Comparison of ENCODE assay signal across 15 mouse cellular contexts in genomic region chr17:56026881-56027280, GRCm38 (mm10). TPM values are rescaled to one million over a fixed set of nuclear protein-coding genes. Genes with fewer than 3 reads are reported as not detected.
DNase-seq lines count a peak whose midpoint lies in the region; TF ChIP-seq lines count a peak whose summit lies in the region.
"Had no signal": no experiment of that assay in that cellular context is flagged by ENCODE, and none has a peak within 500 bp of the region (broad histone marks: within the 10 kb centered on the region; RNA-seq: fewer than 3 reads in every experiment).

No protein-coding gene starts in this region.

- whole genome bisulfite sequencing in kidney, adult 2 months = 19% methylated on average over 1 of the region's 1 CpGs
- 42% methylated on average over 1 of the region's 1 CpGs for whole genome bisulfite sequencing in macrophage (ENCODE audit: missing documents)

- H3K4me3 ChIP-seq in kidney, adult 2 months (ENCODE audit: insufficient read depth, low read depth, low read length) = no peak overlapping the region
- H3K4me3 ChIP-seq in macrophage (ENCODE audit: inconsistent target) = no peak overlapping the region
- H3K4me3 ChIP-seq: embryonic facial prominence, embryonic 13.5 days; forebrain, embryonic 10.5 days; left cerebral cortex, adult 2 months; liver, embryonic 13.5 days had no signal

- DNase-seq in adrenal gland, adult 2 months = peak; percentile 57
- DNase-seq in adrenal gland, postnatal 4 days (ENCODE audit: low spot score in 2 of 2) = no peak
- DNase-seq in heart, adult 11 months = peak; percentile 89
- DNase-seq in heart, postnatal 25 days (ENCODE audit: low spot score) = no peak
- DNase-seq in kidney, adult 2 months = peak; percentile 53
- DNase-seq in kidney, adult 18-20 months = no peak
- no peak for DNase-seq in right cerebral cortex, adult 2 months (ENCODE audit: low spot score in 2 of 2)
- DNase-seq: liver, embryonic 13.5 days; thymus, postnatal 14 days had no signal

- H3K36me3 ChIP-seq in kidney, adult 2 months (ENCODE audit: control insufficient read depth, insufficient read depth, low read length) = no peaks in the 10 kb centered on the region
- H3K36me3 ChIP-seq in macrophage (ENCODE audit: inconsistent target) = no peaks in the 10 kb centered on the region; the same call in 1 of the 2 replicates

- peaks cover 44% of the 10 kb centered on the region for H3K4me1 ChIP-seq in kidney, adult 2 months (ENCODE audit: control insufficient read depth, insufficient read depth, low read length)

- no peak for TF ChIP-seq POLR2A in kidney, adult 2 months (IDR thresholded peaks at IDR 0.05; ENCODE audit: low read depth, low read length)

- H3K27me3 ChIP-seq in kidney, adult 2 months (replicated peaks; ENCODE audit: control insufficient read depth, insufficient read depth, low read length) = no peaks in the 10 kb centered on the region
- H3K27me3 ChIP-seq: embryonic facial prominence, embryonic 13.5 days; liver, embryonic 13.5 days had no signal

- H3K27ac ChIP-seq in kidney, adult 2 months (ENCODE audit: insufficient read depth, low read depth, low read length) = no peak overlapping the region
- H3K27ac ChIP-seq in macrophage = peak overlapping the region; percentile 98
- H3K27ac ChIP-seq: embryonic facial prominence, embryonic 13.5 days; forebrain, embryonic 10.5 days; hindbrain, embryonic 14.5 days; left cerebral cortex, adult 2 months; liver, embryonic 13.5 days had no signal

- TF ChIP-seq CTCF in kidney, adult 2 months (conservative IDR thresholded peaks at IDR 0.05; ENCODE audit: insufficient read depth, insufficient read length, low read depth, low read length) = no peak

- intact Hi-C loops in heart, postnatal 25 days (cut with DNase I) = no loop called here

- H3K79me2 ChIP-seq in macrophage (ENCODE audit: inconsistent target) = peaks cover 100% of the 10 kb centered on the region

RNA-seq across cellular contexts. Expression of gene Sh3gl1, which starts 9.6 kb away (rescaled TPM):
- total RNA-seq in adrenal gland, adult 2 months (2021) = 10 to 100 TPM; 41.3 to 44.0 TPM
- 66.4 and 70.6 TPM in 2 replicates for polyA plus RNA-seq in adrenal gland, adult 2 months (2012; rRNA removed)
- total RNA-seq in adrenal gland, postnatal 4 days (2021) = 10 to 100 TPM; 66.3 to 67.4 TPM
- total RNA-seq in heart, postnatal 25 days (2021) = 10 to 100 TPM; 17.6 to 19.8 TPM
- 48.7 and 56.7 TPM in 2 replicates for polyA plus RNA-seq in kidney, adult 2 months (2012; rRNA removed)
- 100 to 1,000 TPM in 25 of 26 experiments, 10 to 100 TPM in 1; 94.5 to 340 (median 169) TPM for total RNA-seq in macrophage (2018; cell fraction: chromatin; rRNA removed)
- total RNA-seq in macrophage (2018; cell fraction: cytosol; rRNA removed) = 10 to 100 TPM; 31.1 to 80.6 (median 57.8) TPM
- 100 to 1,000 TPM in 14 of 26 experiments, 10 to 100 TPM in 12; 48.9 to 325 (median 105) TPM for total RNA-seq in macrophage (2018; cell fraction: nucleus; rRNA removed)
- 33.5 to 87.9 TPM (median 87.4 TPM) in 3 replicates for polyA plus RNA-seq in macrophage (2018)

RNA-seq across cellular contexts. Expression of gene Chaf1a, which starts 13.4 kb away (rescaled TPM):
- total RNA-seq in adrenal gland, adult 2 months (2021) = 1 to 10 TPM; 1.6 to 2.5 TPM
- 1.5 and 2.0 TPM in 2 replicates for polyA plus RNA-seq in adrenal gland, adult 2 months (2012; rRNA removed)
- 10 to 100 TPM; 15.6 to 16.2 TPM for total RNA-seq in adrenal gland, postnatal 4 days (2021)
- 1 to 10 TPM in 1 of 2 experiments, under 1 TPM in 1; 0.95 to 1.2 TPM for total RNA-seq in heart, postnatal 25 days (2021)
- polyA plus RNA-seq in kidney, adult 2 months (2012; rRNA removed) = 1.0 and 1.2 TPM in 2 replicates
- total RNA-seq in macrophage (2018; cell fraction: chromatin; rRNA removed) = 10 to 100 TPM in 3 of 26 experiments, 1 to 10 TPM in 23; 1.3 to 12.4 (median 5.2) TPM
- 1 to 10 TPM; 1.3 to 6.7 (median 3.3) TPM for total RNA-seq in macrophage (2018; cell fraction: cytosol; rRNA removed)
- total RNA-seq in macrophage (2018; cell fraction: nucleus; rRNA removed) = 10 to 100 TPM in 2 of 26 experiments, 1 to 10 TPM in 24; 1.6 to 28.4 (median 4.3) TPM
- polyA plus RNA-seq in macrophage (2018) = 2.5 to 17.1 TPM (median 6.2 TPM) in 3 replicates

RNA-seq across cellular contexts. Expression of gene Mpnd, which starts 21.4 kb away (rescaled TPM):
- total RNA-seq in adrenal gland, adult 2 months (2021) = 10 to 100 TPM; 87.3 to 90.5 TPM
- 179 and 197 TPM in 2 replicates for polyA plus RNA-seq in adrenal gland, adult 2 months (2012; rRNA removed)
- 10 to 100 TPM; 91.6 to 91.9 TPM for total RNA-seq in adrenal gland, postnatal 4 days (2021)
- 10 to 100 TPM; 50.0 to 59.4 TPM for total RNA-seq in heart, postnatal 25 days (2021)
- 98.3 and 116 TPM in 2 replicates for polyA plus RNA-seq in kidney, adult 2 months (2012; rRNA removed)
- 100 to 1,000 TPM in 3 of 26 experiments, 10 to 100 TPM in 23; 29.5 to 116 (median 76.4) TPM for total RNA-seq in macrophage (2018; cell fraction: chromatin; rRNA removed)
- 10 to 100 TPM; 30.0 to 50.6 (median 39.5) TPM for total RNA-seq in macrophage (2018; cell fraction: cytosol; rRNA removed)
- total RNA-seq in macrophage (2018; cell fraction: nucleus; rRNA removed) = 10 to 100 TPM; 26.4 to 93.3 (median 45.4) TPM
- 31.2 to 42.2 TPM (median 38.7 TPM) in 3 replicates for polyA plus RNA-seq in macrophage (2018)

RNA-seq across cellular contexts. Expression of gene Stap2, which starts 21.5 kb away (rescaled TPM):
- 1 to 10 TPM; 5.6 TPM for total RNA-seq in adrenal gland, adult 2 months (2021)
- 5.2 and 8.4 TPM in 2 replicates for polyA plus RNA-seq in adrenal gland, adult 2 months (2012; rRNA removed)
- 1 to 10 TPM; 9.3 to 9.4 TPM for total RNA-seq in adrenal gland, postnatal 4 days (2021)
- total RNA-seq in heart, postnatal 25 days (2021) = 10 to 100 TPM; 14.1 to 14.6 TPM
- polyA plus RNA-seq in kidney, adult 2 months (2012; rRNA removed) = 20.1 and 22.6 TPM in 2 replicates
- 1 to 10 TPM; 1.1 to 4.3 (median 1.8) TPM for total RNA-seq in macrophage (2018; cell fraction: chromatin; rRNA removed)
- total RNA-seq in macrophage (2018; cell fraction: cytosol; rRNA removed) = under 1 TPM in 23 of 26 experiments, not detected in 3; 0.07 to 0.38 (median 0.18) TPM
- 1 to 10 TPM in 20 of 26 experiments, under 1 TPM in 6; 0.33 to 3.4 (median 1.4) TPM for total RNA-seq in macrophage (2018; cell fraction: nucleus; rRNA removed)
- polyA plus RNA-seq in macrophage (2018) = 0.22 to 0.28 TPM in 2 of 3 replicates, not detected in the other

RNA-seq across cellular contexts. Expression of gene Fsd1, which starts 40.6 kb away (rescaled TPM):
- 1 to 10 TPM; 1.0 to 2.7 TPM for total RNA-seq in adrenal gland, adult 2 months (2021)
- polyA plus RNA-seq in adrenal gland, adult 2 months (2012; rRNA removed) = 2.3 and 2.7 TPM in 2 replicates
- 1 to 10 TPM; 4.1 to 9.2 TPM for total RNA-seq in adrenal gland, postnatal 4 days (2021)
- under 1 TPM in 1 of 2 experiments, not detected in 1; 0.47 TPM for total RNA-seq in heart, postnatal 25 days (2021)
- polyA plus RNA-seq in kidney, adult 2 months (2012; rRNA removed) = 0.36 and 0.48 TPM in 2 replicates
- total RNA-seq in macrophage (2018; cell fraction: chromatin; rRNA removed) = 1 to 10 TPM in 1 of 26 experiments, not detected in 25; 1.2 TPM
- total RNA-seq in macrophage (2018; cell fraction: cytosol; rRNA removed) = not detected
- not detected for total RNA-seq in macrophage (2018; cell fraction: nucleus; rRNA removed)
- not detected in 3 replicates for polyA plus RNA-seq in macrophage (2018)
- total RNA-seq: gastrocnemius, postnatal 36 days had no signal

Comparison
In these comparisons a context has a peak if more than half of its experiments do, and no peak if none do; other contexts are left out.
1. DNase-seq: peak in adrenal gland, adult 2 months (single experiment), heart, adult 11 months (single experiment) and kidney, adult 2 months (single experiment); none in adrenal gland, postnatal 4 days (0 of 2), heart, postnatal 25 days (single experiment), kidney, adult 18-20 months (single experiment) and right cerebral cortex, adult 2 months (0 of 2).
2. RNA of gene Chaf1a, which starts 13.4 kb away (total RNA-seq): 15.6 to 16.2 TPM in adrenal gland, postnatal 4 days; 1.6 to 2.5 TPM in adrenal gland, adult 2 months and 0.95 to 1.2 TPM in heart, postnatal 25 days; every median in the first group is over 4 times any median in the second.